Mouse (Mus musculus) left cerebral cortex, adult 2 months (tissue): ENCODE measurements around the gene Entpd1. TPM values are rescaled to one million over a fixed set of nuclear protein-coding genes. Genes with fewer than 3 reads are reported as not detected.
A peak's percentile ranks its signal among the peaks of the same experiment; 100 is the strongest.
"Not testable (repeated sequence)": the region's sequence is repeated elsewhere in the genome, so short reads cannot be mapped to it uniquely, and the experiment has no call there.

Source experiments
- DNase-seq, 2 experiments: peaks; one replicate each; pipeline ENCODE4 v3.0.0; 2021 to 2022; ENCODE audit warnings: low spot score in 2 of 2, mixed read lengths in 1 of 2; ENCODE audit errors: extremely low spot score in 1 of 2
- H3K27ac ChIP-seq: fragments of 200-600 bp; 2 replicates; pipeline ENCODE4 v1.8.1; 2022
- H3K4me3 ChIP-seq: fragments of 200-600 bp; 2 replicates; pipeline ENCODE4 v1.8.1; 2022
- CTCF ChIP-seq: fragments of 200-600 bp; IDR thresholded peaks from 2 replicates; pipeline ENCODE4 v1.8.1; 2022; ENCODE audit warnings: antibody characterized with exemption, mild to moderate bottlenecking, moderate library complexity
- intact Hi-C: fragments of 180-260 bp; cut with DNase I; formaldehyde crosslinking; loops from one replicate; pipeline ENCODE4 v1.15.1; 2025
- total RNA-seq, 2 experiments: library from RNA; stranded (reverse); gene quantifications; 2 replicates each; pipeline ENCODE4 v1.2.3; 2021

Gene Entpd1
- total RNA-seq, 2 experiments from 2014 or later, result 14.1 to 18.4 TPM

GRCm38 (mm10) chr19:40588847-40589529 is 23.2 kb upstream of the Entpd1 start:
- H3K27ac ChIP-seq, result no peak overlapping the region
- H3K4me3 ChIP-seq, result peak overlapping the region; percentile 67
- TF ChIP-seq CTCF, result peak; percentile 73
- DNase-seq, result peak; percentile 86 to 88
- intact Hi-C loops, result loop anchor here (1.0 to 10.0 kb wide), 2 partner anchors 133 to 246 kb away; partner anchors contain the start of gene Ccnj

DNA sequence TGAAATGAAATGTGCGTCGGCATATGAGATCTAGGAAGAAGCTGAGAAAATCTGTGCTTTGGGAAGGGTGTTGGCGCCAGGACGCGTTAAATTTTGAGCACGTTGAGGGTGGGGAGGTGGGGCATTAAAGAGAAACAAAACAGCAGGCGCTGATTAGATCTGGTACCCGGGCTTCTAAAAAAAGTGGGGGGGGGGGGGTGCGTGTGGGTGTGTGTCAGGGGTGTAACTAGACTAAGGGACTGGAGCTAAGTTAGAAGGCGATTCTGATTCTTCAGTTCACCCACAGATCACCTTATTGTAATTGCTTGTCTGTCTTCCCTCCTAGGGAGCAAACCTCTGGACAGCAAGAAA is 22.7 kb upstream of the Entpd1 start:
- intact Hi-C loops, result loop anchor here (10.0 kb wide), 1 partner anchor 245 kb away; the partner anchor contains the start of gene Ccnj
- no peak for TF ChIP-seq CTCF
- Histone ChIP-seq H3K4me3 (peak overlapping the region; percentile 28; the same call in 1 of the 2 replicates), H3K27ac (no peak overlapping the region)
- DNase-seq, result no peak

DNA sequence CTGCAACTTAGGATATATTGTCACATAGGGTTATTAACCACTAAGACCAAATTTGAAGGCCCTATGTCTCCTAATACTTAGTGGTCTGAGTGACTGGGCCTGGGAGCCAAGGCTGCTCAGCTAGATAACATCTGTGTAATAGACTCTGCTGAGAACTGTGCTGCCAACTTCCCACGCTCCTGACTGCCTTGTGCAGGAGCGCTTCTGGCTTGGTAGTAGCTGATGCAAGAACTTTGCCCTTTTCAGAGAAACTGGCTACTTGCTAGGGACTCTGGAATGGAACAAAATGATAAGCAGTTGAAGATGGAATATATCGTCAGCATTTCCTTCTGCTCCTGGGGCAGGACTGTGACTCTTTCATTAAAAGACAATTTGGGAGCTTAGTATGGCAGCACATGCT is 16.9 kb upstream of the Entpd1 start:
- Histone ChIP-seq H3K4me3 (no peak overlapping the region), H3K27ac (no peak overlapping the region)
- no peak for DNase-seq
- intact Hi-C loops, result no loop called here
- no peak for TF ChIP-seq CTCF

DNA sequence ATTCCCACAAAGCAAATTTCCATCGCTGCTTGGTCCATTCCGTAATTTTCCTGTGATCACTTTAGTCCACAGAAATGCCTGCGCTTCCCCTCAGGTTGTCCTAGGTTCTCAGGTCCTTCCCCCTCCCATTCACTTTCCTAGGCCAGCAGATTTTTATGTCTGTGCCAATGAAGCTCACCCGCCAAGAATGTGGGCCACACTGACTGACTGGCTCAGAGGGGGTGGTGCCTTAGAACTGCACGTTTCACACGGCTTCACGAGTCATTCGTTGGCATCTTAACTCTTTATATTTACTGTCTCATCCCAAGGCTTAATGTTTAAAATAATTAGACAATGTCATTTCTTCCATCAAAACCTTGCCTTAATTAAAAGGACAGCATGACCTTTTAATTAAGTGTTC is 16.3 kb upstream of the Entpd1 start:
- DNase-seq, result no peak
- intact Hi-C loops, result no loop called here
- H3K4me3 ChIP-seq, result no peak overlapping the region
- no peak overlapping the region for H3K27ac ChIP-seq
- TF ChIP-seq CTCF, result no peak

- H3K4me3 ChIP-seq, H3K27ac ChIP-seq, DNase-seq, intact Hi-C loops: not testable (repeated sequence)
These were observed 11.3 kb upstream of the Entpd1 start for GRCm38 (mm10) chr19:40600846-40601245.

- intact Hi-C loops, result no loop called here
- TF ChIP-seq CTCF, result no peak
- Histone ChIP-seq H3K27ac (no peak overlapping the region), H3K4me3 (no peak overlapping the region)
- no peak for DNase-seq
These were observed 10.3 kb upstream of the Entpd1 start for GRCm38 (mm10) chr19:40601870-40602269.

GRCm38 (mm10) chr19:40605189-40605588 is 7.0 kb upstream of the Entpd1 start:
- DNase-seq, result no peak
- TF ChIP-seq CTCF, result no peak
- intact Hi-C loops, result no loop called here
- Histone ChIP-seq H3K4me3 (no peak overlapping the region), H3K27ac (no peak overlapping the region)

- no peak overlapping the region for H3K4me3 ChIP-seq
- intact Hi-C loops, result no loop called here
- no peak for DNase-seq
- H3K27ac ChIP-seq, result no peak overlapping the region
- TF ChIP-seq CTCF, result no peak
These were observed 4.5 kb upstream of the Entpd1 start for GRCm38 (mm10) chr19:40607676-40608075.

GRCm38 (mm10) chr19:40614811-40615210 is 2.6 kb downstream of the Entpd1 start:
- Histone ChIP-seq H3K27ac (no peak overlapping the region), H3K4me3 (no peak overlapping the region)
- DNase-seq, result no peak
- TF ChIP-seq CTCF, result no peak
- intact Hi-C loops, result loop anchor here (5.0 to 10.0 kb wide), 2 partner anchors 217 to 400 kb away; partner anchors contain the start of gene Ccnj

DNA sequence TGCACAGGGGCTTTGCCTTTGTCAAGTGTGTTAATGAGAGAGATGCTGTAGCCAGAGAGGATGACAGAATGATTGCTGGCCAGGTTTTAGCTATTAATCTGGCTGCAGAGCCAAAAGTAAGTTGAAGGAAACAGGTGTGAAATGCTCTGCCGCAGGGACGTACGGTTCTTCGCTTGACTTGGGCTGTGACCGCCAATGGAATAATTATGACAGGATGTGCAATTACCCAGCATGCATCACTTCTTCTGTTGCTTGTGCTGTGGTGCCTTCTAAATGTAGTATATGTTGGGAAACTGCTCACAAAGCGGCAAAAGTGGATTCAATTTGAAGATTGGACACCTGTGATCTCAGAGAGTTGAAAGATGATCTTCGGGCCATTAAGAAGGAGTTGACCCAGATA is 3.9 kb downstream of the Entpd1 start:
- no peak for DNase-seq
- no peak for TF ChIP-seq CTCF
- intact Hi-C loops, result loop anchor here (10.0 kb wide), 1 partner anchor 399 kb away; no protein-coding TSS in a partner anchor
- Histone ChIP-seq H3K4me3 (no peak overlapping the region), H3K27ac (no peak overlapping the region)

DNA sequence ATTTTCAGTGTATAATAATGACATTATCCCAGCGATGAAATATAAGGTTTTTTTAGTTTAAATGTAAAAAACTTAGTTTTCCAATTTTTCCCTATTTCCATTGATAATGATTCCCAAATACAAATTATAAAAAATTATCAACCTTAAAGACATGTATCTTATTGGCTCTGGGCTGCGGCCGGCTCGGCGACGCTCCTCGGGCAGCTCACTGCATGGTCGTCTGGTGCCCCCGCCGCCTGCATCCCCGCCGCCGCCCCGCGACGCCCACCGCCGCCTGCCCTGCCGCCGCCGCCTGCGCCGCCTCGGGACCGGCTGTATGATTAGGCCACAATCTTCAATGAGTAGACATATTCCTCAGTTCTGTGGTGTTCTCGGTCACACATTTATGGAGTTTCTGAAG is 9.4 kb downstream of the Entpd1 start:
- H3K27ac ChIP-seq, H3K4me3 ChIP-seq, intact Hi-C loops, DNase-seq: not testable (repeated sequence)

DNA sequence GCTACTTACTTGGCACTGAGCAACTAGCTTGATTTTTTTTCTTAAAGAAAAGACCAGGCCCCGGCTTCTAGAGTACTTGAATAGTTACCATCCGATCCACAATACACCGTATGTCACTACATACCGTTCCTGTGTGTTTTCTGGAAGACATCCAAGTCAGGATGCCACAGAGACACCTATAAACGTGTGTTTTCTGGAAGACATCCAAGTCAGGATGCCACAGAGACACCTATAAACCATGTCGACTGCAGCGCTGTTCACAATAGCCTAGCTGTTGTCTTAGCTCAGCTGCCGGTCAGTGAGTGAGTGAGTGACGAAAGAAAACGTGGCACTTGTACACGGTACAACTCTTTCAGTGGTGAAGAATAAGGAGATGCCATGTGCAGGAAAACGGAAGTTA is 13.8 kb downstream of the Entpd1 start:
- Histone ChIP-seq H3K27ac (no peak overlapping the region), H3K4me3 (no peak overlapping the region)
- TF ChIP-seq CTCF, result no peak
- DNase-seq, result no peak
- intact Hi-C loops, result no loop called here

DNA sequence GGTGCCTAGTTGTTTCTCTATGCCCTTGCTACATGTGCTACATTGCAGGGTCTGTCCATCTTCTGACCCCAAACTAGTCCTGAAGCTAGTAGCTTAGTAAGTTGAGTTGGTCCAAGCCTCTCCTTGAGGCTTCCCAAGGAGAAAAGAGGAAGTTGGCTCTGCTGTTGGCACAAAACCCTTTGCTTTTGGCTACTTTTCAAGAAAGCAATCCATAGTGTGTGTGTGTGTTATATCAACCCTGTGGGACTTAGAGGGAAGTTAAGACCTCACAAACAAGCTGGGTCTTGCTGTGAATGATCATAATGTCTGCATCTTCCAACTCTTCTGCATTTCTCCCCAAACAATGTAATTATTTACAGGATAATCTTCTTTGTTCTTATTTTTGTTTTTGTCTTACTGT is 16.8 kb downstream of the Entpd1 start:
- DNase-seq, result no peak
- TF ChIP-seq CTCF, result no peak
- intact Hi-C loops, result no loop called here
- H3K4me3 ChIP-seq, result no peak overlapping the region
- H3K27ac ChIP-seq, result no peak overlapping the region
